Mouse (Mus musculus) heart, postnatal 10 days (tissue): ENCODE data around the gene Plekhm3. TPM values are rescaled to one million over a fixed set of nuclear protein-coding genes. Genes with fewer than 3 reads are reported as not detected.

Source experiments
- DNase-seq, 2 experiments: peaks; one replicate each; pipeline ENCODE4 v3.0.0; 2021
- intact Hi-C: fragments of 180-260 bp; cut with DNase I; formaldehyde crosslinking; loops from one replicate; pipeline ENCODE4 v1.15.1; 2025
- total RNA-seq, 2 experiments: library from RNA; stranded (reverse); gene quantifications; 2 replicates each; pipeline ENCODE4 v1.2.3; 2021

The Plekhm3 gene
- total RNA-seq, 2 experiments from 2014 or later, result 8.8 to 10.7 TPM

DNA sequence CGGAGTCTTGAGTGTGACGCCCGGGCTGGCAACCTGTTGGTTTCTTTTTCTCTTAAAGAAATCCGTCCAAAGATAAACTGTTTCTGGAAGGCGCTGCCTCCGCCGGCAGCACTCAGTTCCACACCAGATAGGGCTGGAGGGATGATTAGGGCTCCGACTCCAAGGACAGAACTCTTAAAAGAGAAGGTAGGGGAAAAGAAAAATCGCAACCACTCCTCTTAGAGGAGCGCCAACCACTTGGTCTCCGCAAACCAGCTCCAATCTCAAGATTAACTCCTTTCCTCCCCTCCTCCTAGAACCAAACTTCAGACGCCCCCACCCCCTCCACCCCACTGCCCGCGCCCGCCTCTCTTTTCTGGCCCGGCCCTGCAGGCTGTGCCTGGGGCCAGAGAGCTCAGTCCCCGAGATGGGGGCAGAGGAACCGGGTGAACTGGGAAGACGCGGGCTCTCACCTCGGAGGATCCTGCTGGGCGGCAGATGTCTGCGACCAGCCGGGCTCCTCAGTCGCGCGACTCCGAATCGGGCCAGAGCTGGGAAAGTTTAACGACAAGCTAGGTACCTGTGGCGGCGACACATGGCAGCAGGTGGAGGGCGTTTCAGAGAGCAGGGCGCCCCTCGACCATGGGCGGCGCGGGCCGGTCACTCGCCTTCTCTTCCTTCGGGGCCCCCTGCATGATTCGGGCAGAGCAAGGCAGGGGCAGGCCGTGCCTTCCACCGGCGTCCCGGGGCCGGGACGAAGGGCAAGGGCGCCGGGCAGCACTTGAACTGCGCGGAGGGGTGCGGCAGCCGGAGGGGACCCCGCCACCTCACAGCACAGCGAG, 219.7 kb downstream of the Plekhm3 start:
- peak; percentile 41 to 57 for DNase-seq
- intact Hi-C loops, result loop anchor here (1.0 to 10.0 kb wide), 2 partner anchors 181 to 448 kb away; partner anchors contain the start of genes Idh1 and Pikfyve

Other genes starting within 250 kb of the Plekhm3 start
- gene Fzd5, start 219.1 kb downstream of the Plekhm3 start, total RNA-seq, result 1 to 10 TPM; 6.4 to 7.9 TPM
- gene Akr1cl, start 75.9 kb upstream of the Plekhm3 start, total RNA-seq, result under 1 TPM; 0.30 to 0.38 TPM
- not detected for gene Cryge, start 94.3 kb upstream of the Plekhm3 start, total RNA-seq
- not detected for gene Crygd, start 106.6 kb upstream of the Plekhm3 start, total RNA-seq
- not detected for gene Crygc, start 116.9 kb upstream of the Plekhm3 start, total RNA-seq
- not detected for gene Crygb, start 125.5 kb upstream of the Plekhm3 start, total RNA-seq
- not detected for gene Cryga, start 146.5 kb upstream of the Plekhm3 start, total RNA-seq
- gene Gm28845, start 162.7 kb upstream of the Plekhm3 start, total RNA-seq, result not detected
- gene D630023F18Rik, start 166.4 kb upstream of the Plekhm3 start, total RNA-seq, result not detected
- gene Idh1, start 229.7 kb upstream of the Plekhm3 start, total RNA-seq, result 10 to 100 TPM; 48.1 to 51.8 TPM
- gene Pikfyve, start 229.9 kb upstream of the Plekhm3 start, total RNA-seq, result 10 to 100 TPM; 15.3 to 17.3 TPM